Mouse (Mus musculus) cerebellum, postnatal 36 days (tissue): ENCODE data around the gene Glb1l2.

Source experiments
- DNase-seq, 2 experiments: peaks; one replicate each; pipeline ENCODE4 v3.0.0; 2021 to 2022; ENCODE audit warnings: mixed read lengths in 2 of 2

Gene Glb1l2

DNA sequence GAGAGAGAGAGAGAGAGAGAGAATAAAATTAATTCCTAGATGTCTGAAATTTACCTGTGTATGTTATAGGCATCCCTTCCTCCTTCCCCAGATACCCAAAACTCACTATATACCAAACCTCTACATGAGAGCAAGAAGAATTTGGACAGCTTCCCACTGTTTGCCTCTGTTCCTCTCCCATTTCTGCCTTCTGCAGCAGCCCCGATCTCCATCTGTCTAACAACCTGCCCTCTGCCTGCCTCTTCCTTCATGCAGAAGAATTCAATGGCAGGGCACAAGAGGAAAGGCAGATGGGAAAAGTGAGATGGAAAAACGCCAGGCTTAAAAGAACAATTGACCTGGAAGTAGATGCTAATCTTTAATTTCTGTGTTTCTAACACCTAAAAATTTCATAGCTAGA, 77.7 kb downstream of the Glb1l2 start:
- no peak for DNase-seq

DNA sequence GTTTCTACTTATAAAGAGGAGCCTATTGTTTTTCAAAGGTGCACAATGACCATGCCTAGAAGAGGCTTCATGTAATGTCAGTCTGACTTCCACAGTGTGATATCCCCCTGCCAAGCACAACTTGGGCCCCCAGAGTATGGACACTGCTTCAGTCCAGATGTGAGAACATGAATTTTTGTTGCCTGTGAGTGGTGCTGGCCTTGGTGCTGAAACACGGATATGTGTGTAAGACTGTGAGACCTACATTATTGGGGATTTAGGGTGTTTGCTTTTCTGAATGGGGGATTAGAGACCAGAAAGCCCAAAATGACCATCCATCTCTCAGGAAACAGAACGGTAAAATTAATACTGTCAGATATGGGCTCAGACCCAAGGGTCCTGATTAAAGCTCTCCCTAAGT, 78.8 kb downstream of the Glb1l2 start:
- DNase-seq = no peak

DNA sequence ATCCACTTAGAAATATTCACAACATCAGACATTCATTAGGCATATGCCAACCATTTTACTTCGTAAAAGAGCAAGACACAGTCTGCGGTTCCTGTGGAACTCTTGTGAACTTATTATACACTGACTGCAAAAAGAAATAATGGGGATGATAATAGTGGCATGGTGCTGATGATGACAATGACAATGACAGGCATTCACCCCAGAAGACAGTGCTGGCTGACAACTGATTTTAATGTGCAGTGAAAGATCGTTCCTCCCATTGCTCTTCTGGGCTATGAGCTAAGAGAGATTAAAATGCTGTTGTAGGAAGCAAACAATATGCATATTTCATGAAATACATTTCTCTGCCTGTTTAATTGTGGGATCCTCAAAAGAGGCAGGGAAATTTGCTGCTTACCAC, 80.6 kb downstream of the Glb1l2 start:
- DNase-seq = no peak

DNA sequence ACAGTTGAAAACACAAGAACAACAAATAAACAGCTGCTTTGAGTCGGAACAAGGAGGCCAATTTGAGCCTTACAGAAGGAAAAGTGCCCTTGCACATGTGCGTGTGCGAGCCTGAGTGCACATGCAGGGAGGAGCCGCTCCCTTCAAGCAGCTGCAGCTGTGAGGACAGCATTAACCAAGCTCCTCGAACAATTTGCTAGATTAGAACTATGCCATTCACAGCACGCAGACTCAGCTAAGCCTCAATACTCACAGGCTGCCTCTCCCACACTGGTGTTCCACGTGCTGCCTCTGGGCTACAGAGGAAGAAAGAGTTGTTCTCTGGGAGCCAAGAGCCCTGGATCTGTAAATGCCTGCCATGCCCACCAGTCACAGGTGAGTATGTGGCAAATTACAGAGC, 84.5 kb downstream of the Glb1l2 start:
- DNase-seq = no peak

DNA sequence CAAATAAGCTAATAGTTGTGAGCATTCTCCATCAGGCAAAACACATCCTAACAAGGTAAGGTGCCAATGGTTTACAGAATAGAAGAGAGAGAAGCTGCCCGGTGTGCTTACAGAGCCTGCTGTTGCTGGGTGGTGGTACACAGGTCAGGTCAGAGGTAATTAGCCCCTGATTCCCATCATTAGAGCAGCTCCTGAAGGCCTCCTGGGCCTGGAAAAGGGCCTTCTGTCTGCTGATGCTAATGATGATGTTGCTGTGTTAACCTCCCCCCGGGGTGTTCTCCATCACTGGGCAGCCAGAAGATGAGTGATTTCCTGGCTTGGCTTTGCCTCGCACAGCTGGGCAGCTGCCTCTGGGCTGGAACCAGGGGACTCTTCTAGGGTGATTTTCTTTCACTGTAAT, 87.9 kb downstream of the Glb1l2 start:
- no peak for DNase-seq
